Mouse (Mus musculus) fat pad, adult 2 months (tissue): Measurements from ENCODE around the gene Cdipt.
A peak's percentile ranks its signal among the peaks of the same experiment; 100 is the strongest.

Experiments
- DNase-seq: peaks from one replicate; pipeline ENCODE4 v3.0.0-alpha.2; 2011; ENCODE audit warnings: low read depth, low spot score; ENCODE audit errors: extremely low read depth

Cdipt gene

DNA sequence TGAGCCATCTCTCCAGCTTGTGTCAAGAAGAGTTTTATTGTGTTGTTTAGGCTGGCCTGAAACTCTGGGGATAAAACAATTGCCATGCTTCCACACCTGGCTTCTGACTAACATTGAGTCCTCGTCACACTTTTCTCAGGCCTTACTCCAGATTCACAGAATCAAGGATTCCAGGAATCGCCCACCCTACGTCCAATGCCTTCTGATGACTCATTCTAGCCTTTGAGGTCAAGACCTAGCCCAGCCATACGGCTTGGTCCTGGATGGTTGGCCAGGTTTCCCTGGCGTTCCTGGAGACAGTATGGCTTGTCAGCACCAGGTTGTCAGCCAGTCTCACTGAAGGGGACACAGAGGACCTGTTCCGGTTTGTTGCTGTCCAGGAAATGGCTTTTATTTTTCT, 36.7 kb downstream of the Cdipt start:
- no peak for DNase-seq

GRCm38 (mm10) chr7:127012845-127013244, 37.1 kb downstream of the Cdipt start:
- DNase-seq: no peak

GRCm38 (mm10) chr7:127013385-127013784, 37.7 kb downstream of the Cdipt start:
- no peak for DNase-seq

DNA sequence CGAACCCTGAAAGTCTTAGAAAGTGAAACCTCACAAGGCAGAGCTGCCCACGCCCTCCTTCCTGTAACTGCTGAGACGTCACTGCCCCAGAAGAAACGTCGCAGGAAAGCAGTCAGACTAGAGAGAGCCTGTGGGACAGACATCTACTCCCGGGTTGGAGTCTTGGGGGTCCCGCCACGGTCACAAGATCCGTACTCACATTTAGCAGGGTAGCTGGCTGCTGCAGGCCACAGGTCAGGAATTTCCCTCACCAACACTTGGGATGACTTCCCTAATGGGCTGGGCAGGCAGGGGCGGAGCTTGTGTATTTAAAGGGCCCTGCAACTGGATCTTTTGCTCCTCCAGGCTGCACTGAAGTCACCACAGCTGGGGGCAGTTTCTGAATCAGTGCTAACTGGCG, 38.6 kb downstream of the Cdipt start, which contains the start of gene Mvp:
Gene Mvp, minus strand, starts transcription at position 302 of the 400 bp plus-strand sequence.
- no peak for DNase-seq

- no peak for DNase-seq
Observed at GRCm38 (mm10) chr7:127014993-127015392, 39.3 kb downstream of the Cdipt start.

DNA sequence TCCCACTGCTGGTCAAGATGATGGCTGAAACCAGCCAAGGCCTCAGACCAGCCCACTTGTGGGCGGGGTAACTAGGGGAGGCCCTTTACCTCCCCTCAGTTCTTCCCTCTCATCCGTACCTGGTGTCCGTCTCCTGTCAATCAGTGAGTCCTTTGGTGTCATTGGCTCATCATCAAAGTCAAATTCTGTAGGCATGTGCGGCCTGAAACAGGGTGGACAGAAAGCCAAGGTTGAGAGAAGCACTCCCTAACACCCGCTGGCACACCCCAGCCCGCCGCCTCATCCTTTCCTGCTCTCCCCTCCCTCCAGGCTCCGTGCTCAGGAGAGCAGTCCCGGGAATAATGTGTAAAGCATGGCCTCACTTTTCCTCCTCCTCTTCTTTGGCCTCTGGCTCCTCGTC, 40.4 kb downstream of the Cdipt start:
- no peak for DNase-seq

- DNase-seq: no peak
Observed at GRCm38 (mm10) chr7:127016481-127016485, 40.6 kb downstream of the Cdipt start, which contains the start of gene Pagr1b. Pagr1b (minus strand) TSS chr7:127016484.

DNA sequence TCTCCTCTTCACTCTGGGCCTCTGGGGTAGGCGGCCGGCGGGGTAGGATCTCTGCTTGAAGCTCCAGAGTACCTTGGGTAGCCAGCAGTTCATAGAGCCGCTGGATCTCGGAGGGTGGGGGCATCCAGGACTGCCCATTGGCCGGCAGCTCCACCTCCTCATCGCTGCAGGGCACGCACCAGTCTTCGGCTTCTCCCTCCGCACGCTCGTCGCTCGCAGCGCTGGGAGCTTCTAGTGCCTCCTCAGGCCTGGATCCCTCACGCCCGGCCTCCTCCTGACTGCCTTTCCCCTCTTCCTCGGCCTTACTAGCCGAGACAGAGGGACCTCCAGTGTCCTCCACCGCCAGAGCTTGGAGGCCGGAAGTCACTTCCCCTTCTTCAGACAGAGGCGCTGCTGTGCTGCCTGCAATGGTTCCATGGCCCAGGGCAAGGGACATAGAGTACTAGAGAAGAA, 40.8 kb downstream of the Cdipt start:
- DNase-seq: no peak

GRCm38 (mm10) chr7:127016971-127017949, 41.5 kb downstream of the Cdipt start, which contains the start of gene Pagr1a:
Pagr1a (minus strand) TSS chr7:127017352.
- peak; percentile 88 for DNase-seq

- no peak for DNase-seq
Observed at GRCm38 (mm10) chr7:127017950-127018345, 42.2 kb downstream of the Cdipt start.

GRCm38 (mm10) chr7:127018416-127019305, 42.9 kb downstream of the Cdipt start:
- DNase-seq: no peak

DNA sequence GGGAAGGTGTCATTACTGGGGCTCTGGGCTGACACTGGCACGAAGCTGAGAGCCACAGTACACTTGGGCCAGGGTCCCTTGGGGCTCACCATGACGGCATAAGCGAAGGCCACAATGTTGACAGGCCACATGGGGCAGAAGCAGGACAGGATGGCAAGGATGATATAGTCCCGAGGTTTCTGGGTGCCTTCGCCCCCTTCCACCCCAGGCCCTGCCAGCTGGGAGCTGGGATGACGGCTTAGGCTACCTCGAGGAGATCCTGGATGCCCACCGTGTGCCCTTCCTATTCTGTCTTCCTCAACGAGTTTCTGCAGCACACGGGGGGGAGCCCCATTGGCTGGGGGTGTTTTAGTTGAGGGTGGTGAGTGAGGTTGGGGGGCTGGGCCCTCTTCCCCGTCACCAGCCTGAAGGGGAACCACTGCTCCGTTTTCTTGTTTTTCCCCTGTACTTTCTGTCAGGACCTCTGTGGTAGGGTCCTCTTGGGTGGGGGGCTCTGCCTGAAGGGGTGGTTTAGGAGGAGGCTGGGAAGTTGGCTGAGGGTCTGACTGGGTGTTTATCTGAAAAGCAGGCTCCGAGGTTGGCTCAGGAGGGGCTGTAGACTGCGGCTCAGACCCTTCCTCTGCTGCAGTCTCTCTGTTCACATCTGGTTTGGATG, 43.7 kb downstream of the Cdipt start:
- DNase-seq: no peak

DNA sequence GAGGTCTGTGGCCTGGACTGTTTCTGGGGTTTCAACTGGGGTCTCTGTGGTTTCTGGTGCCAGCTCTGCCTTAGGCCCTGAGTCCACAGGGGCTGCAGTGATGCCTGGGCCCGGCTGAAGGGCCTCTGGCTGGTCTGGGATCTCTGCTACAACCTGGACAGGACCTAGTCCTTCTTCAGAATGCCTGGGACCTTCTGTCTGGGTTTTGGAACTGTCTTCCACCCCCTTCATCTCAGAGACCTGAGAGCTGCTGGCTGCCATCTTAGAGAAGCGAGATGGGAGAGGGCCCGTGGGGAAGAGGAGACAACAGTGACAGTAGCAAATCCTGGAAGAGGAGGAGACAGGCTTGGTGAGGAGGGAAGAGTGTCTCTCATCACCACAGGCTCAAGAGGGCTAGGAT, 44.3 kb downstream of the Cdipt start:
- DNase-seq: no peak

GRCm38 (mm10) chr7:127020491-127020890, 44.8 kb downstream of the Cdipt start:
- DNase-seq: no peak

DNA sequence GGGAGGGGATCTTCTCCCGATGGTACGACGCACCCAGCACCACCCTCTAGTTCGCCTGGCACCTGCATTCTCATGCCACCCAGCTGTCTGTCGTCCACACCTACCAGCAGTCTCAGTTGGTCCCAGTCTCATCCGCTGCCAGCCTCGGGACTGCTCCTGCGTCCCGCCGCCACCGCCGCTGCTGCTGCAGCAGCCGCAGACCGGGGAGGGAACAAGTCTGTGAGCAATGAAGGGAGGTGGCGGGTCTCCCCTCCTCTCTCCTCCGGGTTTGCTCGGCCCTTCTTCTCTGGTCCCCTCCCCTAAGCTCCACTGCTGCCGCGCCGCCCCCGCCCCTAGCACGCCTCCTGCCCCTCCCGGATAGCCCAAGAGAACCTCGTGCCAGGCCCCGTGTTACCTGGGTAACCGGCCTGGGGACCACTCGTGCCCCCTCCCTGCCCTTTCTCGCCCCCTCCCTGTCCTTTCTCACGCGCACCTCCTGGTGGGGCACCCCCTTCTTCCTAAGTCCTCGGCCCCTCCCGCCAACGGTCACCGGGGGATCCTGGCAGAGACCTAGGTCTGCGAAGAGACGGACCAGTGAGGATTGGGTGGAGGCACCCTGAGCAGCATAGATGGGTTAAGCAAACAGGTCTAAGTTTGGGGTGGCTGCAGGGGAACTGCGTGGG, 45.3 kb downstream of the Cdipt start, which contains the start of the genes Gm42742 and Prrt2:
Gene Gm42742, minus strand, starts transcription at position 197 of the 662 bp plus-strand sequence.
Gene Prrt2, minus strand, starts transcription at position 311 of the 662 bp plus-strand sequence.
- DNase-seq: no peak

DNA sequence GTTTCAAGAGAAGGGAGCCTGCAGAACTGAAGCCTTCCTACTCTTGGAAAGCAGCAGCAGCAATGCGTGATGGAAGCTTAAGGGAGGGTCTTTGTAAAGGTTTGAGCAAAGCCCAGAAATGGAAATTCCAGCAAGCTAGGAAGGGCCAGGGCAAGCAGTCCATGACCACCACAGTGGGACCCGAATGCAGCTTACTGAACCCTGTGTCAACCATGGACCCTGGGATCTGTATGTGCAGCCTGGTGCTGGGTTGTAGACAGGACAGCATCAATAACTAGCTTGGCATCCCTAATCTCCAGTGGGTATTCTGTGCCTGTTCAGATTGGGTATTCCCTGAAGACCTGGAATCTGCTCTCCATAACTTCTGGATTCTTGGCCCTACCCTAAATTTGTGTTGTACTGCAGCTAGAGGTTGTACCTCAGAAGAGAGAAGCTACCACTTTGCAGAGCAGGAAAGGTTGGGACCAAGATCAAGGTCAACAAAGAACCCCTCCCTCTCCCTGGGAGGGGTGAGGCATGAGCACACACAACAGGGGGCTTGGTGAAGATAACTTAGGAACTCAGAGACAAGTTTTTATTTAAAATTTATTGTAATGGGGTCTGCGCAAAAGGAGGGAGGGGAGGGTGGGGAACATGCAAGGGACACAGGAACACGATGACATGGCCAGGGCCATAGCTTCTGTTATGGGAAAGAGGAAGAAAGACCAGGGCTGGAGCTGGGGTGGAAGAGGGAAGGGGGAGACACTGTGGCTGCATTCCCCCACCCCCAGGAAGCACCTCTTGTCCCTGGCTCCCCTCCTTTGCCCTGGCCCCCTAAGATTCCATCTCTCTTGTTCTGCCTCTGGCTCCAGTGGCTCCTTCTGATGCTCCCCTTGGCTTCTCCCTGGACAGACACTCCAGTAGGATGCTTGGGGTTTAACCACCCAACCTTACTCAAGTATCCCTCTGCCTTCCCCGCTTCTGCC, 46.1 kb downstream of the Cdipt start:
- DNase-seq: no peak

GRCm38 (mm10) chr7:127022528-127023271, 47.0 kb downstream of the Cdipt start:
- DNase-seq: no peak

DNA sequence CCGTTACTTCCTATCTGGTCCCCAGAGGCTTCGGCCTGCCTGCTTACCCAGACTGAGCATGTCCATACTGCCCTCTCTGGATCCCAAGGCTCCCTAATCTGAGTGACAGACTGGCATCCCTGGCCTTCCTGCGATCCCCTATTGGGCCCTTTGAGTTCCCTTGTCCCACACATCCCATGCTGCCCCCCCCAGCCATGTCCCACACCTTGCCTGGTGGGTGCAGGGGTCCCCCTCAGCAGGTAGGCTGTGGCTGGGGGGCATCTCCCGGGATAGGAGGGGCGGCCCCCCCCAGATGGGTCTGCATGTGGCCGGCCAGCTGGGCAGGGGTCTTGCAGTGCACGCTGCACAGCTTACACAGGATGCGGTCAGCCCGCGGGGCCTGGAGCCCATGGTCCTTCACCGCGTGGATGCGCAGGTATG, 47.6 kb downstream of the Cdipt start:
- DNase-seq: no peak
